Mouse (Mus musculus) embryo, embryonic 10.5 days (tissue): ENCODE results near the gene Anapc15-ps.
A peak's percentile ranks its signal among the peaks of the same experiment; 100 is the strongest.
"Not testable (repeated sequence)": the region's sequence is repeated elsewhere in the genome, so short reads cannot be mapped to it uniquely, and the experiment has no call there.

Experiments
- DNase-seq: peaks from one replicate; pipeline ENCODE4 v3.0.0-alpha.2; 2015; ENCODE audit warnings: low spot score

The Anapc15-ps gene

GRCm38 (mm10) chr10:95630726-95631345 lies 42.4 kb downstream of the Anapc15-ps start:
- no peak for DNase-seq

DNA sequence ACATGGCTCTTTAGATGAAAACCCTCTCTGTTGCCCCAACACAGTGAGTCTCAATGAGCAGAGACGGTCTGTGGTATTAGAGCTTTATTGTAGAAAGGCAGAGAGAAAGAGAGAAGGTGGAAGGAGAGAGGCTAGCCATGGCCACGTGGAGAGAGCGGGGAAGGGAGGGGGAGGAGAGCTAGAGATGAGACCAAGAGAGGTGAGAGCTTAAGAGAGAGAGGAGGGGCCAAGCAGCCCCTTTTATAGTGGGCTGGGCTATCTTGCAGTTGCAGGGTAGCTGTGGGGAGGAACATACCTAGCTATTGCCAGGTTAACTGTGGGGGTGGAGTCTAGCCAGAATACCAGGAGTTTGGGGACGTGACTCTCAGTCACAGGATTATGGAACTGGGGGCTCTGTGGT lies 43.1 kb downstream of the Anapc15-ps start:
- not testable (repeated sequence) for DNase-seq

- DNase-seq = no peak
Observed at GRCm38 (mm10) chr10:95628338-95628737, 44.9 kb downstream of the Anapc15-ps start.

DNA sequence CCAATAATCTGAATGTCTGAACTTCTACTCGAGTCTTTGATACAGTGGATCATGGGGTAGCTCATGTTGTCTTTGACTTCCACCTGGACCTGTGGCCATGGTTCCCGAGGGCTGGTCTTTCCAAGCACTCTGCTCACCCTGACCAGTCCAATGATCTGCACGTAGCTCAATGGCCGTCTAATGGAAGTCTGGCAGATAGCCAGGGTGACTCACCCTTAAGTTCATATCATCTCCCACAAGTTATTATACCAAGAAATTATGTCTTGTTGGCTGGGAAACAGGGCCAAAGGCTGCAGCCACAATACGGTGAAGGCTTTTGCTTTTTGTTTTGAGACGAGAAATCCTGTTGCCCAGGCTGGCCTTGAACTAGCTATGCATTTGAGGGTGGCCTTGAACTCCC lies 45.9 kb downstream of the Anapc15-ps start:
- no peak for DNase-seq

DNA sequence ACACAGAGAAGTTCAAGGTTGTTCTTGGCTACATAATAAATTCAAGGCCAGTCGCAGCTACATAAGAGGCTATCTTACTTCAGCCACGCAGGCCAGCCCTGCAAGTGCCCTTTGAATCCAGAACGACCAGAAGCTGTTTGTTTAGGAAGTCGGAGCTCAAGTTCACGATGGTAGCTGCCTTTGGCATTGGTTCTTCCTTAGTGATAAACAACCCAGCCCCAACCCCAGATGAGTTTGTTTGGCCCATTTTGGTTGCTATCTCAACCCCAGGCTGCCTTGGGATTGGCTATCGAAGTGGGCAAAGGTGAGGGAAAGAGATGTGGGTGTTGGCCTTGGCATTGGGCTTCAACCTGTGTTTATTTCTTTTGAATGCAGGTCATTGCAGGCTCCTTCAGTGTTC lies 48.0 kb downstream of the Anapc15-ps start:
- no peak for DNase-seq

GRCm38 (mm10) chr10:95624007-95624406 lies 49.2 kb downstream of the Anapc15-ps start:
- peak; percentile 40 for DNase-seq

DNA sequence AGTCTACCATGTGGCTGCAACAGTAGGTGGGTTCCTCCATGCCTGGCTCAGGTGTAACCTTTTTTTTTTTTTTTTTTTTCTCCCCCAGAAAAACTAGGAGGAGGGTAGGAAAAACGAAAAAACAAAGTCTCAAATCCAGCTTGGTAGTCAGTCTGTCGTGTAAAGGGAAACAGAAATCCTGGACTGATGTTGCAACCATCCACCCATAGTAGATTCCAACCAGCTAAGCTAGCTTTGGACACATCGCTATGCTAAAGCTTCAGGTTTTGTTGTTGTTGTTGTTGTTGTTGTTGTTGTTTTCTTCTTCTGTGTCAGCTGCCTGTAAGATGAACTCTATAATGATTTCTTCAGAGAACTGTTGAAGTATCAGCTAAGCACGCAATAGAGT lies 49.7 kb downstream of the Anapc15-ps start:
- DNase-seq = no peak
